Mouse (Mus musculus) liver, adult 2 months (tissue): ENCODE results near the gene Bicdl1. TPM values are rescaled to one million over a fixed set of nuclear protein-coding genes. Genes with fewer than 3 reads are reported as not detected.

ENCODE experiments used
- DNase-seq: peaks from one replicate; pipeline ENCODE4 v3.0.0-alpha.2; 2011; ENCODE audit warnings: low read depth, low spot score; ENCODE audit errors: extremely low read depth
- H3K27ac ChIP-seq: fragments of 200-500 bp; replicated peaks from 2 replicates; pipeline ENCODE4 v1.5.1; 2012; ENCODE audit warnings: low read depth, mild to moderate bottlenecking, control low read depth, inconsistent platforms, low read length; ENCODE audit not compliant: insufficient read depth
- H3K27me3 ChIP-seq: fragments of 200-500 bp; 2 replicates; pipeline ENCODE4 v1.6.1; 2012; ENCODE audit warnings: mild to moderate bottlenecking, moderate library complexity, low read length, inconsistent platforms; ENCODE audit not compliant: control insufficient read depth, insufficient read depth
- H3K36me3 ChIP-seq: fragments of 200-500 bp; 2 replicates; pipeline ENCODE4 v1.6.1; 2012; ENCODE audit warnings: low read length, inconsistent platforms; ENCODE audit not compliant: control insufficient read depth, insufficient read depth
- H3K4me1 ChIP-seq: fragments of 200-500 bp; 2 replicates; pipeline ENCODE4 v1.6.1; 2011; ENCODE audit warnings: low read length; ENCODE audit not compliant: control insufficient read depth, insufficient read depth
- H3K4me3 ChIP-seq: fragments of 200-500 bp; 2 replicates; pipeline ENCODE4 v1.5.1; 2011; ENCODE audit warnings: low read depth, mild to moderate bottlenecking, control low read depth, low read length, moderate library complexity; ENCODE audit not compliant: insufficient read depth
- H3K79me2 ChIP-seq: fragments of 200-500 bp; 2 replicates; pipeline ENCODE4 v1.6.1; 2012; ENCODE audit warnings: inconsistent platforms, mild to moderate bottlenecking, low read length, moderate library complexity; ENCODE audit not compliant: control insufficient read depth, insufficient read depth
- H3K9ac ChIP-seq: fragments of 200-500 bp; 2 replicates; pipeline ENCODE4 v1.6.1; 2012; ENCODE audit warnings: low read depth, mild to moderate bottlenecking, control low read depth, inconsistent platforms, low read length
- CTCF ChIP-seq: fragments of 200-500 bp; IDR thresholded peaks from 2 replicates; pipeline ENCODE4 v1.5.1; 2011; ENCODE audit warnings: low read depth, low read length, control low read depth
- POLR2A ChIP-seq: fragments of 200-500 bp; IDR thresholded peaks from 2 replicates; pipeline ENCODE4 v1.6.1; 2011; ENCODE audit warnings: low read length, control low read depth; ENCODE audit not compliant: insufficient read depth; ENCODE audit errors: extremely low read depth
- WGBS: fragments of 180-500 bp; shearing (Covaris S2); methylation state at CpG from one replicate; pipeline ENCODE4 v1.1.7; 2018; 5-methylcytosine and 5-hydroxymethylcytosine counted together
- polyA plus RNA-seq: library from polyadenylated mRNA; depleted of rRNA; stranded (reverse); fragments of >200 nt; gene quantifications from 2 replicates; pipeline ENCODE4 v1.2.3, GENCODE M21; 2012
- total RNA-seq: library from RNA; depleted of rRNA; stranded (reverse); fragments of >200 nt; gene quantifications from 2 replicates; pipeline ENCODE4 v1.2.3, GENCODE M21; 2014

The Bicdl1 gene
- total and polyA plus RNA-seq, 2 experiments, result 1.1 to 3.1 TPM

GRCm38 (mm10) chr5:115732849-115733216 lies 1.4 kb upstream of the Bicdl1 start:
- peak overlapping the region; percentile 59; the same call in 1 of the 2 replicates for H3K4me3 ChIP-seq
- no peak overlapping the region for H3K27ac ChIP-seq
- no peaks in the 10 kb centered on the region for H3K36me3 ChIP-seq
- TF ChIP-seq POLR2A (no peak), CTCF (no peak; the same call in 1 of the 2 replicates)
- DNase-seq, result no peak
- peaks cover 8% of the 10 kb centered on the region for H3K27me3 ChIP-seq
- no peaks in the 10 kb centered on the region for H3K79me2 ChIP-seq
- no peak overlapping the region for H3K9ac ChIP-seq
- H3K4me1 ChIP-seq, result peaks cover 3% of the 10 kb centered on the region
- WGBS, result 6% methylated on average over 9 of the region's 9 CpGs

DNA sequence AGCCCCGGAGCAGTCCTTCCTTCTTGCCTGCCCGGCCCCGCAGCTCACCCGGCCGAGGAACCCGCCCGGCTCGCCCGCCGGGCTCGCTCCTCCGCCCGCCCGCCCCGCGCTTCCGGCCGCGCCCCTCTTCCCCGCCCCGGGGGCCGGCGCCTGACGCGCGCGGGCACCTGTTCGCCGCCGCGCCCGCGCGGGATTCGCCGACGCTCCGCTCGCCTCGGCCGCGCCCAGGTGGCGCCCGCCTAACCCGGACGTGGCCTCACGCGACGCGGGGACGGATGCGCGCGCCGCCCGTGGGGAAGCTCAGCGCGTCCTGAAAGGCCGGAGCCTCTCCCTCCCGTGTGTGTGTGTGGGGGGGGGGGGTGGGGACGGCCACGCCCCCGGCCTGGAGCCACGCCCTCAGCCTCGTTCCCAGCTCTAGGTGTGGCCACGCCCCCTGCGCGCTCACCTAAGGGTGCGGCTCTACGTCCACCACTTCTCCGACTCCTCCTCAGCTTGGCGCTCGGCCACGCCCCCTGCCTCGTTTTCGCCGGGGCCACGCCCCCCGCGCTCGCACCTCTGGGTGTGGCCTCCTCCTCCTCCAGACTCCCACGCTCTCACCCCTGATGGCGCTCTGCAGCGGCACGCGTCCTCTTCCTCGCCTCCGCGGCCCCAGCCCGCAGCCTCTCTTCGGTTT lies 891 bp upstream of the Bicdl1 start:
- TF ChIP-seq POLR2A, result no peak
- TF ChIP-seq CTCF, result no peak
- Histone ChIP-seq H3K9ac (peak overlapping the region; percentile 55), H3K27me3 (peaks cover 8% of the 10 kb centered on the region), H3K79me2 (no peaks in the 10 kb centered on the region), H3K4me1 (peaks cover 3% of the 10 kb centered on the region), H3K27ac (no peak overlapping the region), H3K4me3 (peak overlapping the region; percentile 59; the same call in 1 of the 2 replicates), H3K36me3 (no peaks in the 10 kb centered on the region)
- DNase-seq, result no peak
- 4% methylated on average over 74 of the region's 91 CpGs for WGBS

GRCm38 (mm10) chr5:115731732-115732175 lies 333 bp upstream of the Bicdl1 start:
- Histone ChIP-seq H3K4me1 (peaks cover 3% of the 10 kb centered on the region), H3K79me2 (no peaks in the 10 kb centered on the region), H3K27ac (no peak overlapping the region), H3K9ac (peak overlapping the region; percentile 55), H3K27me3 (peaks cover 8% of the 10 kb centered on the region), H3K36me3 (no peaks in the 10 kb centered on the region), H3K4me3 (peak overlapping the region; percentile 59; the same call in 1 of the 2 replicates)
- no peak for TF ChIP-seq POLR2A
- TF ChIP-seq CTCF, result no peak
- WGBS, result under 1% methylated on average over 48 of the region's 72 CpGs
- no peak for DNase-seq

- H3K9ac ChIP-seq, result no peak overlapping the region
- WGBS, result 68% methylated on average over 5 of the region's 5 CpGs
- no peak for DNase-seq
- H3K4me1 ChIP-seq, result peaks cover 3% of the 10 kb centered on the region
- peaks cover 8% of the 10 kb centered on the region for H3K27me3 ChIP-seq
- H3K27ac ChIP-seq, result no peak overlapping the region
- H3K36me3 ChIP-seq, result no peaks in the 10 kb centered on the region
- H3K4me3 ChIP-seq, result no peak overlapping the region
- H3K79me2 ChIP-seq, result no peaks in the 10 kb centered on the region
- no peak for TF ChIP-seq CTCF
- TF ChIP-seq POLR2A, result no peak
These were observed 1.1 kb downstream of the Bicdl1 start for GRCm38 (mm10) chr5:115730314-115730713.

- DNase-seq, result no peak
- no peaks in the 10 kb centered on the region for H3K36me3 ChIP-seq
- 91% methylated on average over 8 of the region's 8 CpGs for WGBS
- H3K27ac ChIP-seq, result no peak overlapping the region
- peaks cover 4% of the 10 kb centered on the region for H3K27me3 ChIP-seq
- no peak overlapping the region for H3K4me3 ChIP-seq
- H3K79me2 ChIP-seq, result no peaks in the 10 kb centered on the region
- no peak for TF ChIP-seq POLR2A
- TF ChIP-seq CTCF, result no peak
- no peak overlapping the region for H3K9ac ChIP-seq
- no peaks in the 10 kb centered on the region for H3K4me1 ChIP-seq
These were observed 4.8 kb downstream of the Bicdl1 start for GRCm38 (mm10) chr5:115726581-115726980.

GRCm38 (mm10) chr5:115726019-115726418 lies 5.4 kb downstream of the Bicdl1 start:
- Histone ChIP-seq H3K79me2 (no peaks in the 10 kb centered on the region), H3K27ac (no peak overlapping the region), H3K4me1 (no peaks in the 10 kb centered on the region), H3K9ac (no peak overlapping the region), H3K4me3 (no peak overlapping the region), H3K36me3 (no peaks in the 10 kb centered on the region), H3K27me3 (peaks cover 3% of the 10 kb centered on the region)
- 81% methylated on average over 16 of the region's 16 CpGs for WGBS
- no peak for TF ChIP-seq CTCF
- no peak for TF ChIP-seq POLR2A
- DNase-seq, result no peak
